Mouse (Mus musculus): ENCODE measurements around the gene Gins3. TPM values are rescaled to one million over a fixed set of nuclear protein-coding genes. Genes with fewer than 3 reads are reported as not detected.
A peak's percentile ranks its signal among the peaks of the same experiment; 100 is the strongest.

The Gins3 gene
- total RNA-seq, 1 experiment, result 13.9 TPM

DNA sequence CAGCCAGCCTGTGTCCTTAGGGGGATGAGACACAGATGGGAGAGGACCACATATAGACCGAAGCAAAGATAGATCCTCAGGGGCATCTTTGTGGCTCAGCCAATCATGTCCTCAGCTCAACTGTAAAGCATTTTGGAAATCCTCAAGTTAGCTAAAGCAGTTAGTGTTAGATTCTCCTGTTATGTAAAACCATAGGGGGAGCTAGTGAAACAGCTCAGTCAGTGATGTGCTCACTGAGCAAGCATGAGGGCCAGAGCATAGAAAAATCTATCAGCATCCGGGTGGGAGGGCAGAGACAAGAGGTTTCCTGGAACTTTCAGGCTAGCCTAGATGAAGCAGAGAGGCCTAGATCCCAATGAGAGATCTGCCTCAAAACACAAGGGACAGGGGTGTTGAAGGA, 8.4 kb upstream of the Gins3 start:
- H3K4me1 ChIP-seq (ENCODE audit: control insufficient read depth in 2 of 2, insufficient read depth in 2 of 2, low read length in 2 of 2, poor library complexity in 1 of 2), result no peaks in the 10 kb centered on the region
- no peak for DNase-seq (ENCODE audit: low read depth, low spot score)
- no peak overlapping the region for H3K9ac ChIP-seq (ENCODE audit: insufficient read depth, low read depth, low read length, poor library complexity, severe bottlenecking)
- no peak overlapping the region for H3K4me3 ChIP-seq (ENCODE audit: insufficient read depth in 1 of 2, low read depth in 1 of 2, low read length in 2 of 2, poor library complexity in 1 of 2, severe bottlenecking in 1 of 2)
- no peak overlapping the region for H3K27ac ChIP-seq (ENCODE audit: insufficient read depth, low read depth, low read length, poor library complexity, severe bottlenecking)
- no peaks in the 10 kb centered on the region for H3K9me3 ChIP-seq (ENCODE audit: control insufficient read depth, insufficient read depth, low read depth, low read length)
- H3K36me3 ChIP-seq (ENCODE audit: control insufficient read depth, insufficient read depth, low read length, poor library complexity, severe bottlenecking), result no peaks in the 10 kb centered on the region
- TF ChIP-seq HCFC1 (IDR thresholded peaks at IDR 0.05; ENCODE audit: borderline replicate concordance, insufficient read depth, low read length) (no peak), ZC3H11A (IDR thresholded peaks at IDR 0.05; ENCODE audit: borderline replicate concordance, low read depth, low read length) (no peak), CHD2 (IDR thresholded peaks at IDR 0.05; ENCODE audit: low read depth, low read length) (no peak), MAFK (IDR thresholded peaks at IDR 0.05; ENCODE audit: insufficient read depth, low read depth, low read length) (no peak), ZNF384 (IDR thresholded peaks at IDR 0.05; ENCODE audit: low read depth, low read length) (no peak)
- in situ Hi-C loops (cut with MboI; ENCODE audit: low sequenced_read_pairs in 2 of 2, unreplicated experiment in 2 of 2), result no loop called here

DNA sequence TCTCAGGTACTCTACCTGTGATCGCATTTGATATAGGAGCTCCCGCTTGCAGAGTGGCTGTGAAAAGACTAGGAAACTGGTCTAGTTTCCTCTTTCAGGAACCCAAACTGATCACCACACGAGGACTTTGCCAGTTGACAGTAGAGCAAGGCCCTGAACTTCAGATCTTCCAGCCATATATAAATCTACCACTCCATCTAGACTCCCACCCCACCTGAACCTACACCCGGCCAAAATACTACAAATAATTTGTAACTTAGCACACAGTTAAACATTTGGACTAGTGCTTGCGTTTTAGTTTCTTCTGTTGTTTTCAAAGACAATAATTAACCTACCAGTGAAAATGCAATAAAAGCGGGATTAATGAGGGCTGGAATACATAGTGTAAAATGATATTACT, 413 bp upstream of the Gins3 start:
- Histone ChIP-seq H3K4me3 (ENCODE audit: insufficient read depth in 1 of 2, low read depth in 1 of 2, low read length in 2 of 2, poor library complexity in 1 of 2, severe bottlenecking in 1 of 2) (no peak overlapping the region), H3K36me3 (ENCODE audit: control insufficient read depth, insufficient read depth, low read length, poor library complexity, severe bottlenecking) (peaks cover 2% of the 10 kb centered on the region; the same call in 1 of the 2 replicates), H3K9ac (ENCODE audit: insufficient read depth, low read depth, low read length, poor library complexity, severe bottlenecking) (no peak overlapping the region), H3K4me1 (ENCODE audit: control insufficient read depth in 2 of 2, insufficient read depth in 2 of 2, low read length in 2 of 2, poor library complexity in 1 of 2) (no peaks in the 10 kb centered on the region), H3K9me3 (ENCODE audit: control insufficient read depth, insufficient read depth, low read depth, low read length) (no peaks in the 10 kb centered on the region), H3K27ac (ENCODE audit: insufficient read depth, low read depth, low read length, poor library complexity, severe bottlenecking) (no peak overlapping the region)
- in situ Hi-C loops (cut with MboI; ENCODE audit: low sequenced_read_pairs in 2 of 2, unreplicated experiment in 2 of 2), result no loop called here
- TF ChIP-seq ZC3H11A (IDR thresholded peaks at IDR 0.05; ENCODE audit: borderline replicate concordance, low read depth, low read length) (no peak), ZNF384 (IDR thresholded peaks at IDR 0.05; ENCODE audit: low read depth, low read length) (no peak), HCFC1 (IDR thresholded peaks at IDR 0.05; ENCODE audit: borderline replicate concordance, insufficient read depth, low read length) (no peak), CHD2 (IDR thresholded peaks at IDR 0.05; ENCODE audit: low read depth, low read length) (no peak)
- no peak for DNase-seq (ENCODE audit: low read depth, low spot score)

DNA sequence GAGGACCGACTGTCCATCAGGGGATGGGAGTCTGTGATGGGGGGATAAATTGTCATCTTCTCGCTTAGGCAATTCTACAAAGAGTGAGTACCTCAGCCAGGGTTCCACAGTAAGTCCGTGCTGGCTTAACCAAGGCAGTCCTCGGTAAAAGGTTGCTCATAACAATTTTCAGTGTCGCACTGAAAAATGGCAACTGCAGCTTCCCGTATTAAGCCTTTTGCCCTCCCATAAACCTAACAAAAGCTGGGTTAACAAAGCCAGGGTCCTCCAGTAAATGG, 749 bp downstream of the Gins3 start:
- peaks cover 2% of the 10 kb centered on the region for H3K36me3 ChIP-seq (ENCODE audit: control insufficient read depth, insufficient read depth, low read length, poor library complexity, severe bottlenecking)
- peak overlapping the region; percentile 80 to 95 for H3K4me3 ChIP-seq (ENCODE audit: insufficient read depth in 1 of 2, low read depth in 1 of 2, low read length in 2 of 2, poor library complexity in 1 of 2, severe bottlenecking in 1 of 2)
- DNase-seq (ENCODE audit: low read depth, low spot score), result no peak
- H3K9ac ChIP-seq (ENCODE audit: insufficient read depth, low read depth, low read length, poor library complexity, severe bottlenecking), result peak overlapping the region; percentile 90
- in situ Hi-C loops (cut with MboI; ENCODE audit: low sequenced_read_pairs in 2 of 2, unreplicated experiment in 2 of 2), result no loop called here
- TF ChIP-seq ZNF384 (IDR thresholded peaks at IDR 0.05; ENCODE audit: low read depth, low read length), result no peak
- no peak for TF ChIP-seq HCFC1 (IDR thresholded peaks at IDR 0.05; ENCODE audit: borderline replicate concordance, insufficient read depth, low read length)
- TF ChIP-seq ZC3H11A (IDR thresholded peaks at IDR 0.05; ENCODE audit: borderline replicate concordance, low read depth, low read length), result no peak
- no peak for TF ChIP-seq MAFK (IDR thresholded peaks at IDR 0.05; ENCODE audit: insufficient read depth, low read depth, low read length)
- TF ChIP-seq CHD2 (IDR thresholded peaks at IDR 0.05; ENCODE audit: low read depth, low read length), result no peak
- H3K4me1 ChIP-seq (ENCODE audit: control insufficient read depth in 2 of 2, insufficient read depth in 2 of 2, low read length in 2 of 2, poor library complexity in 1 of 2), result no peaks in the 10 kb centered on the region
- no peak overlapping the region for H3K27ac ChIP-seq (ENCODE audit: insufficient read depth, low read depth, low read length, poor library complexity, severe bottlenecking)
- H3K9me3 ChIP-seq (ENCODE audit: control insufficient read depth, insufficient read depth, low read depth, low read length), result no peaks in the 10 kb centered on the region

DNA sequence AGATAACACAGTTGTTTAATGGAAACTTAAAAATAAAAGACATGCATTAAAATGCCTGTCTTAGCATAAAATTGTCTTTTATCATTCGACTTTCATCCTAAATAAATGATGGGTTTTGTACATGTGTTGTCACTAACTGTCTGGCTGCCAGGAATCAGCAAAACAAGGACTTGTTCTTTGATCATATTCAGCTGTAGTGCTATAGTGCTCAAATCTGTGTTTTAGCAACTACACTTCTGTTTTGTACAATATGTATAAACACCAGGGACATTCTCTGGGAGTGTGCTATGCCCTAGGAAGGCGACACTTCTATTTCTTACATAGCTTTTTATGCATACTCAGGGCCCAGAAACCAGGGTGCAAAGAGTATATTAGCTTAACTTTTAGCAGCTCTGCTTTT, 11.7 kb downstream of the Gins3 start:
- in situ Hi-C loops (cut with MboI; ENCODE audit: low sequenced_read_pairs in 2 of 2, unreplicated experiment in 2 of 2), result no loop called here
- Histone ChIP-seq H3K9ac (ENCODE audit: insufficient read depth, low read depth, low read length, poor library complexity, severe bottlenecking) (no peak overlapping the region), H3K4me3 (ENCODE audit: insufficient read depth in 1 of 2, low read depth in 1 of 2, low read length in 2 of 2, poor library complexity in 1 of 2, severe bottlenecking in 1 of 2) (no peak overlapping the region), H3K36me3 (ENCODE audit: control insufficient read depth, insufficient read depth, low read length, poor library complexity, severe bottlenecking) (peaks cover 5% of the 10 kb centered on the region), H3K9me3 (ENCODE audit: control insufficient read depth, insufficient read depth, low read depth, low read length) (no peaks in the 10 kb centered on the region), H3K4me1 (ENCODE audit: control insufficient read depth in 2 of 2, insufficient read depth in 2 of 2, low read length in 2 of 2, poor library complexity in 1 of 2) (0 out of 4 replicates have a peak, but pooled peaks cover 0 to 2% of the 10 kb centered on the region in 2 experiments), H3K27ac (ENCODE audit: insufficient read depth, low read depth, low read length, poor library complexity, severe bottlenecking) (no peak overlapping the region)
- no peak for DNase-seq (ENCODE audit: low read depth, low spot score)
- TF ChIP-seq ZNF384 (IDR thresholded peaks at IDR 0.05; ENCODE audit: low read depth, low read length), result no peak
- TF ChIP-seq CHD2 (IDR thresholded peaks at IDR 0.05; ENCODE audit: low read depth, low read length), result no peak
- no peak for TF ChIP-seq ZC3H11A (IDR thresholded peaks at IDR 0.05; ENCODE audit: borderline replicate concordance, low read depth, low read length)
- no peak for TF ChIP-seq HCFC1 (IDR thresholded peaks at IDR 0.05; ENCODE audit: borderline replicate concordance, insufficient read depth, low read length)
- TF ChIP-seq MAFK (IDR thresholded peaks at IDR 0.05; ENCODE audit: insufficient read depth, low read depth, low read length), result no peak

DNA sequence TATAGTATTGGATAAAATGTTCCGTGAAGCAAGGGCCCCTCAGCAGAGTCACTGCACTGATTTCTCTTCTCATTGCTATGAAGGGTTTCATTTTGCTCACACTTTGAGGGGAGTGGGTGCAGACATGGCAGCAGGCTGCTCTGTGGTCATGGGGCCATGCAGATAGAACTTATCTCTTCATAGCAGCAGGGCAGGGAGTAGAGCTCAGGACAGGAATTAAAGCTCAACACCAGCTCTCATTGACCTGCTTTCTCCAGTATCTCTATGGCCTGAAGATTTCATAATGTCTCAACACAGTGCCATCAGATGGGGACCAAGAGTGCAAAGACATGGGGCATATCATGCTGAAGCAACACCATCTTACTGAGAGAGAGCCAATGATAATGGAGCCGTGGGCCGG, 15.0 kb downstream of the Gins3 start:
- no peak for TF ChIP-seq ZNF384 (IDR thresholded peaks at IDR 0.05; ENCODE audit: low read depth, low read length)
- no peak for TF ChIP-seq HCFC1 (IDR thresholded peaks at IDR 0.05; ENCODE audit: borderline replicate concordance, insufficient read depth, low read length)
- TF ChIP-seq MAFK (IDR thresholded peaks at IDR 0.05; ENCODE audit: insufficient read depth, low read depth, low read length), result no peak
- no peak for TF ChIP-seq ZC3H11A (IDR thresholded peaks at IDR 0.05; ENCODE audit: borderline replicate concordance, low read depth, low read length)
- TF ChIP-seq CHD2 (IDR thresholded peaks at IDR 0.05; ENCODE audit: low read depth, low read length), result no peak
- in situ Hi-C loops (cut with MboI; ENCODE audit: low sequenced_read_pairs in 2 of 2, unreplicated experiment in 2 of 2), result no loop called here

More for the DNA sequence above, 15.0 kb downstream of the Gins3 start:
- DNase-seq (ENCODE audit: low read depth, low spot score), result no peak
- peaks cover 5% of the 10 kb centered on the region for H3K36me3 ChIP-seq (ENCODE audit: control insufficient read depth, insufficient read depth, low read length, poor library complexity, severe bottlenecking)
- H3K9ac ChIP-seq (ENCODE audit: insufficient read depth, low read depth, low read length, poor library complexity, severe bottlenecking), result no peak overlapping the region
- no peak overlapping the region for H3K4me3 ChIP-seq (ENCODE audit: insufficient read depth in 1 of 2, low read depth in 1 of 2, low read length in 2 of 2, poor library complexity in 1 of 2, severe bottlenecking in 1 of 2)
- H3K9me3 ChIP-seq (ENCODE audit: control insufficient read depth, insufficient read depth, low read depth, low read length), result no peaks in the 10 kb centered on the region
- no peaks in the 10 kb centered on the region for H3K4me1 ChIP-seq (ENCODE audit: control insufficient read depth in 2 of 2, insufficient read depth in 2 of 2, low read length in 2 of 2, poor library complexity in 1 of 2)
- H3K27ac ChIP-seq (ENCODE audit: insufficient read depth, low read depth, low read length, poor library complexity, severe bottlenecking), result no peak overlapping the region

Measured in ES-E14 (cell line).